Mouse (Mus musculus): ENCODE data around the gene Dpep2nb. TPM values are rescaled to one million over a fixed set of nuclear protein-coding genes. Genes with fewer than 3 reads are reported as not detected.

Gene Dpep2nb
- polyA plus RNA-seq (2011; ENCODE audit: insufficient read length, low read depth, missing spikeins) = not detected in 2 replicates

DNA sequence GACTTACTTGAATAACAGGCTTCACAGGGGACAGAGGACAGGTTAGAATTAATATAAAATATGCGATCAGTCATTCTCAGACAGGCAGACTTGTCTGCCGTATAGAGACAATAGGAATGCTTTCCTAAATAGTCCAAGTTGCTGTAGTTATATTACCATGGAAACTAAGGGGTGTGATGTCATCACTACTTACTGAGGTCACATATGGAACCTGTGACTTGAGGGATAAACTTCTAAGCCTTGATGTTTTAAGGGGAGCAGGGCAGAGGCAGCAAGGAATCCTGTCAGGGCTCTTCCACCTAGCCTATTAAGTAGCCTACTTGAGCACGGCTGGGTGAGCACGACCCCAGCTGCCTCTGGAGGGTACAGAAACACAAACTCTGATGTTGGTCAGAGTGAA is at the start of gene Dpep2nb:
Gene Dpep2nb (minus strand): TSS at position 101 of the 400 bp plus-strand sequence.
- Histone ChIP-seq H3K4me1 (ENCODE audit: control insufficient read depth, insufficient read depth, low read length) (peaks cover 9% of the 10 kb centered on the region), H3K4me3 (ENCODE audit: insufficient read depth, low read length) (no peak within 1 kb of the TSS), H3K27ac (ENCODE audit: insufficient read depth, low read length) (no peak within 1 kb of the TSS)
- TF ChIP-seq POLR2A (IDR thresholded peaks at IDR 0.05; ENCODE audit: low read depth, low read length) (no peak), CTCF (IDR thresholded peaks at IDR 0.05; ENCODE audit: borderline replicate concordance, insufficient read depth, low read length) (no peak)

GRCm38 (mm10) chr8:106055038-106055437 is 49.3 kb upstream of the Dpep2nb start:
- 0 out of 2 replicates have a peak, but pooled peaks cover 3% of the 10 kb centered on the region for H3K4me1 ChIP-seq (ENCODE audit: control insufficient read depth, insufficient read depth, low read length)
- no peak for TF ChIP-seq CTCF (IDR thresholded peaks at IDR 0.05; ENCODE audit: borderline replicate concordance, insufficient read depth, low read length)
- no peak for TF ChIP-seq POLR2A (IDR thresholded peaks at IDR 0.05; ENCODE audit: low read depth, low read length)
- H3K27ac ChIP-seq (ENCODE audit: insufficient read depth, low read length) = no peak overlapping the region
- no peak overlapping the region for H3K4me3 ChIP-seq (ENCODE audit: insufficient read depth, low read length)

GRCm38 (mm10) chr8:106054190-106054811 is 48.5 kb upstream of the Dpep2nb start:
- Histone ChIP-seq H3K4me3 (ENCODE audit: insufficient read depth, low read length) (no peak overlapping the region), H3K4me1 (ENCODE audit: control insufficient read depth, insufficient read depth, low read length) (0 out of 2 replicates have a peak, but pooled peaks cover 3% of the 10 kb centered on the region), H3K27ac (ENCODE audit: insufficient read depth, low read length) (no peak overlapping the region)
- TF ChIP-seq CTCF (IDR thresholded peaks at IDR 0.05; ENCODE audit: borderline replicate concordance, insufficient read depth, low read length) = no peak
- TF ChIP-seq POLR2A (IDR thresholded peaks at IDR 0.05; ENCODE audit: low read depth, low read length) = no peak

- H3K27ac ChIP-seq (ENCODE audit: insufficient read depth, low read length) = no peak overlapping the region
- no peak overlapping the region for H3K4me3 ChIP-seq (ENCODE audit: insufficient read depth, low read length)
- H3K4me1 ChIP-seq (ENCODE audit: control insufficient read depth, insufficient read depth, low read length) = no peaks in the 10 kb centered on the region
- no peak for TF ChIP-seq CTCF (IDR thresholded peaks at IDR 0.05; ENCODE audit: borderline replicate concordance, insufficient read depth, low read length)
- TF ChIP-seq POLR2A (IDR thresholded peaks at IDR 0.05; ENCODE audit: low read depth, low read length) = no peak
Observed at GRCm38 (mm10) chr8:106052510-106053089, 46.8 kb upstream of the Dpep2nb start.

GRCm38 (mm10) chr8:106051068-106051467 is 45.3 kb upstream of the Dpep2nb start:
- no peak overlapping the region for H3K27ac ChIP-seq (ENCODE audit: insufficient read depth, low read length)
- H3K4me3 ChIP-seq (ENCODE audit: insufficient read depth, low read length) = no peak overlapping the region
- no peaks in the 10 kb centered on the region for H3K4me1 ChIP-seq (ENCODE audit: control insufficient read depth, insufficient read depth, low read length)
- no peak for TF ChIP-seq CTCF (IDR thresholded peaks at IDR 0.05; ENCODE audit: borderline replicate concordance, insufficient read depth, low read length)
- TF ChIP-seq POLR2A (IDR thresholded peaks at IDR 0.05; ENCODE audit: low read depth, low read length) = no peak

GRCm38 (mm10) chr8:106049840-106050239 is 44.1 kb upstream of the Dpep2nb start:
- TF ChIP-seq POLR2A (IDR thresholded peaks at IDR 0.05; ENCODE audit: low read depth, low read length) (no peak), CTCF (IDR thresholded peaks at IDR 0.05; ENCODE audit: borderline replicate concordance, insufficient read depth, low read length) (no peak)
- Histone ChIP-seq H3K27ac (ENCODE audit: insufficient read depth, low read length) (no peak overlapping the region), H3K4me3 (ENCODE audit: insufficient read depth, low read length) (no peak overlapping the region), H3K4me1 (ENCODE audit: control insufficient read depth, insufficient read depth, low read length) (no peaks in the 10 kb centered on the region)

DNA sequence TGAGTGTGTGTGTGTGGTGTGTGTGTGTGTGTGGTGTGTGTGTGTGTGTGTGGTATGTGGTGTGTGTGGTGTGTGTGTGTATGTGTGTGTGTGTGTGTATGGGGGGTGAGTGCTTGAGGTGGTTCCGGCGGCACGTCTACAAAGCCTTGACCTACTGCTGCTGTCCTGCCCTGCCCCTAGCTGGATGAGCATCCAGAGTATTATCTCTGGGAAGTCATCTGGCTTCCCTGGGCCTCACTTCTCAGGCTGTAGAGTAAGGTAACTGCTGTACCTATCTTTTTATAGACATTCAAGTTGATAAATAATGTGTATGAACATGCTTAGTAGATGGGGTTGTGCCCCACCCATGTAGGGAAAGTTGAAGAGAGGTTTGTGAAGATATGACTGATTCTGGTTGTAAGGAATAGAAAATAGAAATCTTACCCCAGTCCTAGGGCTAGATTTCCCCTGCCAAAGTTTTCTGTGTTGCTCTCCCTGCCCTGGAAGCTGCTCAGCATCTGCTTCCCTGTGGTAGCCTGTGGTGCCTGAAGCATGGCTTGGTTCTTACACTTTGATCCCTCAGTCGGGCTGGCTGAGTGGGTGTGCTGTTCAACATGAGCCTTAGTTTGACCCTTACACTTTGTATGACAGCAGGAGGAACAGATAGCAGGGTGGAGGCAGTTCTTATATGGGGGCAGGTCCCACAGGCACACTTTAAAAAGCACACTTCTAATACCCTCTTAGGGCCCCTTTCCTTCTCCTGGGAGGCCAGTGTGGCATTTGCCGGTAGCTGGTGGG is 42.3 kb upstream of the Dpep2nb start:
- no peak overlapping the region for H3K4me3 ChIP-seq (ENCODE audit: insufficient read depth, low read length)
- H3K27ac ChIP-seq (ENCODE audit: insufficient read depth, low read length) = no peak overlapping the region
- no peaks in the 10 kb centered on the region for H3K4me1 ChIP-seq (ENCODE audit: control insufficient read depth, insufficient read depth, low read length)
- TF ChIP-seq CTCF (IDR thresholded peaks at IDR 0.05; ENCODE audit: borderline replicate concordance, insufficient read depth, low read length) (no peak), POLR2A (IDR thresholded peaks at IDR 0.05; ENCODE audit: low read depth, low read length) (no peak)

DNA sequence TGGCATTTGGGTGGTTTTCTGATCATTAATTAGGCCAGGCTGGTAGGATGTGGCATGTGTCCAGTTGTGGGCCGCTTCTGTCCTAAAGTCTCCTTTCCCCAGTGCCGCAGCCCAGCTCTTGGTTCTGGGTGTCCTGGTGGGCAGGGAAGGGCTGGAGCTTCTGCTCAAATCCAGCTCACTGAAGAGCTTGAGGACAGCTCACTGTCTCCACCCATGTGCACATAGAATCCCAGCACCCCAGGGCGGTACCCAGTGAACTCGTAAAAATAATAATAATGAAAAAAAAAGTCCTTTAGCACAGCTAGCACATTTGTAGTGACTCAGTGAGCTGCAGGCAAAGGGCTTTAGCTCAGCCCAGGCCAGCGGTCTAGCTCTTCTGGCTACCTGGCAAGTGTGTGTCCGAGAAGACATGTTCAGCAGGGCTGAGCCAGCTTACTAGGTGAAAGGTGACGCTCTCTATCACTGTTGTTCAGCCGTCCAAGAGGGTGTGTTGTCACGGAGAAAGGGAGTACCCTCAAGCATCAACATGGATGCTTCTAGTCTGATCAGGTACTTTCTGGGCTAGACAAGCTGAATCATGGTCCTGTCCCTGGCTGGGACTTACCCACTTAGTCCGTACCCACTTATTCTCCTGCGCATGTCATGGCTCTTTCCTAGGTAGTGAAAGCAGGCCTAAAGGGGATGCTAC is 41.2 kb upstream of the Dpep2nb start:
- no peak for TF ChIP-seq CTCF (IDR thresholded peaks at IDR 0.05; ENCODE audit: borderline replicate concordance, insufficient read depth, low read length)
- no peak for TF ChIP-seq POLR2A (IDR thresholded peaks at IDR 0.05; ENCODE audit: low read depth, low read length)
- no peak overlapping the region for H3K4me3 ChIP-seq (ENCODE audit: insufficient read depth, low read length)
- H3K4me1 ChIP-seq (ENCODE audit: control insufficient read depth, insufficient read depth, low read length) = no peaks in the 10 kb centered on the region
- no peak overlapping the region for H3K27ac ChIP-seq (ENCODE audit: insufficient read depth, low read length)

GRCm38 (mm10) chr8:106044151-106044550 is 38.4 kb upstream of the Dpep2nb start:
- H3K27ac ChIP-seq (ENCODE audit: insufficient read depth, low read length) = no peak overlapping the region
- H3K4me3 ChIP-seq (ENCODE audit: insufficient read depth, low read length) = no peak overlapping the region
- H3K4me1 ChIP-seq (ENCODE audit: control insufficient read depth, insufficient read depth, low read length) = no peaks in the 10 kb centered on the region
- TF ChIP-seq CTCF (IDR thresholded peaks at IDR 0.05; ENCODE audit: borderline replicate concordance, insufficient read depth, low read length) = no peak
- TF ChIP-seq POLR2A (IDR thresholded peaks at IDR 0.05; ENCODE audit: low read depth, low read length) = no peak

All from embryonic fibroblast, embryonic 13.5 days (primary cell).